Mouse (Mus musculus): ENCODE data around the gene Acbd6. TPM values are rescaled to one million over a fixed set of nuclear protein-coding genes. Genes with fewer than 3 reads are reported as not detected.

The Acbd6 gene
- polyA plus RNA-seq (2011; ENCODE audit: insufficient read depth, insufficient read length, low replicate concordance, missing spikeins): 36.4 and 76.3 TPM in 2 replicates

- TF ChIP-seq CTCF (IDR thresholded peaks at IDR 0.05; ENCODE audit: control insufficient read depth, insufficient read depth, low read length) (no peak), POLR2A (IDR thresholded peaks at IDR 0.05; ENCODE audit: borderline replicate concordance, control insufficient read depth, low read depth, low read length) (peak; percentile 29; the same call in 1 of the 2 replicates)
- Histone ChIP-seq H3K4me3 (replicated peaks; ENCODE audit: control insufficient read depth, low read depth, low read length) (peak within 1 kb of the TSS; percentile 89), H3K27ac (ENCODE audit: control insufficient read depth, insufficient read depth, low read depth, low read length, poor library complexity) (peak within 1 kb of the TSS; percentile 84), H3K4me1 (ENCODE audit: control insufficient read depth, insufficient read depth, low read length) (peaks cover 4% of the 10 kb centered on the region; the same call in 1 of the 2 replicates)
- under 1% methylated on average over 83 of the region's 83 CpGs for WGBS
These were observed at the start of gene Acbd6 for GRCm38 (mm10) chr1:155558012-155558842. TSS of gene Acbd6 (plus strand) at chr1:155558120.

- 69% methylated on average over 10 of the region's 10 CpGs for WGBS
- H3K4me1 ChIP-seq (ENCODE audit: control insufficient read depth, insufficient read depth, low read length): no peaks in the 10 kb centered on the region
- no peak overlapping the region for H3K4me3 ChIP-seq (replicated peaks; ENCODE audit: control insufficient read depth, low read depth, low read length)
- no peak overlapping the region for H3K27ac ChIP-seq (ENCODE audit: control insufficient read depth, insufficient read depth, low read depth, low read length, poor library complexity)
- no peak for TF ChIP-seq POLR2A (IDR thresholded peaks at IDR 0.05; ENCODE audit: borderline replicate concordance, control insufficient read depth, low read depth, low read length)
- TF ChIP-seq CTCF (IDR thresholded peaks at IDR 0.05; ENCODE audit: control insufficient read depth, insufficient read depth, low read length): no peak
These were observed 47.7 kb upstream of the Acbd6 start for GRCm38 (mm10) chr1:155510263-155510662.

- H3K4me1 ChIP-seq (ENCODE audit: control insufficient read depth, insufficient read depth, low read length): no peaks in the 10 kb centered on the region
- H3K27ac ChIP-seq (ENCODE audit: control insufficient read depth, insufficient read depth, low read depth, low read length, poor library complexity): no peak overlapping the region
- no peak for TF ChIP-seq CTCF (IDR thresholded peaks at IDR 0.05; ENCODE audit: control insufficient read depth, insufficient read depth, low read length)
- no peak for TF ChIP-seq POLR2A (IDR thresholded peaks at IDR 0.05; ENCODE audit: borderline replicate concordance, control insufficient read depth, low read depth, low read length)
- WGBS: 85% methylated on average over 4 of the region's 4 CpGs
- no peak overlapping the region for H3K4me3 ChIP-seq (replicated peaks; ENCODE audit: control insufficient read depth, low read depth, low read length)
These were observed 42.1 kb upstream of the Acbd6 start for GRCm38 (mm10) chr1:155515866-155516265.

GRCm38 (mm10) chr1:155516594-155516993 is 41.3 kb upstream of the Acbd6 start:
- TF ChIP-seq POLR2A (IDR thresholded peaks at IDR 0.05; ENCODE audit: borderline replicate concordance, control insufficient read depth, low read depth, low read length) (no peak), CTCF (IDR thresholded peaks at IDR 0.05; ENCODE audit: control insufficient read depth, insufficient read depth, low read length) (peak; percentile 77)
- H3K27ac ChIP-seq (ENCODE audit: control insufficient read depth, insufficient read depth, low read depth, low read length, poor library complexity): no peak overlapping the region
- no peaks in the 10 kb centered on the region for H3K4me1 ChIP-seq (ENCODE audit: control insufficient read depth, insufficient read depth, low read length)
- H3K4me3 ChIP-seq (replicated peaks; ENCODE audit: control insufficient read depth, low read depth, low read length): no peak overlapping the region
- WGBS: 49% methylated on average over 7 of the region's 7 CpGs

GRCm38 (mm10) chr1:155517060-155517459 is 40.9 kb upstream of the Acbd6 start:
- WGBS: 65% methylated on average over 5 of the region's 5 CpGs
- TF ChIP-seq CTCF (IDR thresholded peaks at IDR 0.05; ENCODE audit: control insufficient read depth, insufficient read depth, low read length) (no peak), POLR2A (IDR thresholded peaks at IDR 0.05; ENCODE audit: borderline replicate concordance, control insufficient read depth, low read depth, low read length) (no peak)
- Histone ChIP-seq H3K27ac (ENCODE audit: control insufficient read depth, insufficient read depth, low read depth, low read length, poor library complexity) (no peak overlapping the region), H3K4me3 (replicated peaks; ENCODE audit: control insufficient read depth, low read depth, low read length) (no peak overlapping the region), H3K4me1 (ENCODE audit: control insufficient read depth, insufficient read depth, low read length) (no peaks in the 10 kb centered on the region)

GRCm38 (mm10) chr1:155520285-155520684 is 37.6 kb upstream of the Acbd6 start:
- no peak for TF ChIP-seq POLR2A (IDR thresholded peaks at IDR 0.05; ENCODE audit: borderline replicate concordance, control insufficient read depth, low read depth, low read length)
- TF ChIP-seq CTCF (IDR thresholded peaks at IDR 0.05; ENCODE audit: control insufficient read depth, insufficient read depth, low read length): no peak
- WGBS: 86% methylated on average over 4 of the region's 4 CpGs
- Histone ChIP-seq H3K4me3 (replicated peaks; ENCODE audit: control insufficient read depth, low read depth, low read length) (no peak overlapping the region), H3K27ac (ENCODE audit: control insufficient read depth, insufficient read depth, low read depth, low read length, poor library complexity) (no peak overlapping the region), H3K4me1 (ENCODE audit: control insufficient read depth, insufficient read depth, low read length) (no peaks in the 10 kb centered on the region)

GRCm38 (mm10) chr1:155522493-155522892 is 35.4 kb upstream of the Acbd6 start:
- TF ChIP-seq POLR2A (IDR thresholded peaks at IDR 0.05; ENCODE audit: borderline replicate concordance, control insufficient read depth, low read depth, low read length) (no peak), CTCF (IDR thresholded peaks at IDR 0.05; ENCODE audit: control insufficient read depth, insufficient read depth, low read length) (no peak)
- Histone ChIP-seq H3K27ac (ENCODE audit: control insufficient read depth, insufficient read depth, low read depth, low read length, poor library complexity) (no peak overlapping the region), H3K4me1 (ENCODE audit: control insufficient read depth, insufficient read depth, low read length) (no peaks in the 10 kb centered on the region), H3K4me3 (replicated peaks; ENCODE audit: control insufficient read depth, low read depth, low read length) (no peak overlapping the region)
- 82% methylated on average over 4 of the region's 4 CpGs for WGBS

- no peak overlapping the region for H3K27ac ChIP-seq (ENCODE audit: control insufficient read depth, insufficient read depth, low read depth, low read length, poor library complexity)
- H3K4me3 ChIP-seq (replicated peaks; ENCODE audit: control insufficient read depth, low read depth, low read length): no peak overlapping the region
- TF ChIP-seq CTCF (IDR thresholded peaks at IDR 0.05; ENCODE audit: control insufficient read depth, insufficient read depth, low read length) (no peak), POLR2A (IDR thresholded peaks at IDR 0.05; ENCODE audit: borderline replicate concordance, control insufficient read depth, low read depth, low read length) (no peak)
- 69% methylated on average over 5 of the region's 5 CpGs for WGBS
- no peaks in the 10 kb centered on the region; the same call in 1 of the 2 replicates for H3K4me1 ChIP-seq (ENCODE audit: control insufficient read depth, insufficient read depth, low read length)
These were observed 31.7 kb upstream of the Acbd6 start for GRCm38 (mm10) chr1:155526176-155526575.
